Mouse (Mus musculus) CH12.LX (cell line): ENCODE results near the gene Tmem104.

Source experiments
- MAX ChIP-seq: IDR thresholded peaks from 2 replicates; pipeline ENCODE4 v1.6.1; 2011; ENCODE audit warnings: low read length, improper control_type of control experiment
- RCOR1 ChIP-seq: conservative IDR thresholded peaks from 2 replicates; pipeline ENCODE4 v1.6.1; 2012; ENCODE audit warnings: low read depth, mild to moderate bottlenecking, inconsistent platforms, low read length, improper control_type of control experiment
- TBP ChIP-seq: conservative IDR thresholded peaks from 2 replicates; pipeline ENCODE4 v1.6.1; 2011; ENCODE audit warnings: low read depth, low read length, improper control_type of control experiment
- USF1 ChIP-seq: IDR thresholded peaks from 2 replicates; pipeline ENCODE4 v1.6.1; 2014; ENCODE audit warnings: low read depth, mild to moderate bottlenecking, inconsistent platforms, low read length, improper control_type of control experiment

GRCm38 (mm10) chr11:115265771-115266399 is 78.6 kb downstream of the Tmem104 start:
- TF ChIP-seq MAX (no peak), USF1 (no peak), RCOR1 (no peak), TBP (no peak)
